Mouse (Mus musculus) E14TG2a.4 (cell line): ENCODE measurements around the gene Ccdc73.

Experiments
- CTCF ChIP-seq: conservative IDR thresholded peaks from 2 replicates; pipeline ENCODE4 v1.5.1; 2014; ENCODE audit warnings: low read length
- NANOG ChIP-seq: IDR thresholded peaks from 2 replicates; pipeline ENCODE4 v1.6.1; 2014; ENCODE audit warnings: borderline replicate concordance, low read length, mixed read lengths
- POU5F1 ChIP-seq: IDR thresholded peaks from 2 replicates; pipeline ENCODE4 v1.6.1; 2014; ENCODE audit warnings: low read length, borderline replicate concordance

DNA sequence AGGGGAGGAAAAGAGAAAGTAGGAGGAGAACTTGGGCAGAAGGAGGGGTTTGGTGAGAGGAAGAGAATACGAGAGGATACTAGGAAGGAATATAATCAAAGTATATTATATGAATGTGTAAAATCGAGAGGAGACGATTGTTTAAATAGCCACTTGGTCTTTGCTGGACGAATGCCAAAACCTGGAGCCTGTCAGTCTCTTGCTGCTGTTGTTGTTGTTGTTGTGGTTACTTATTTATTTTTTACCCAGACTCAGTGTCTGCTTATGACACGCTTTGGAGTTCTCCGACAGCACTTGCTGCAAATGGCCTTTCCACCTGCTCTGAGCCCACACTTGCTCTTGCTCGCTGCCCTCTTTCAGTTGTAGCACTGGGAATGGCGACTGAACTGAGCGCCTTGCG lies 7.2 kb upstream of the Ccdc73 start:
- no peak for TF ChIP-seq POU5F1
- no peak for TF ChIP-seq CTCF
- no peak for TF ChIP-seq NANOG
